In genomic region chr7:100276397-100276796, GRCm38 (mm10) we compare ENCODE assay signal across 11 mouse cellular contexts. TPM values are rescaled to one million over a fixed set of nuclear protein-coding genes. Genes with fewer than 3 reads are reported as not detected.
DNase-seq lines count a peak whose midpoint lies in the region; ATAC-seq and TF ChIP-seq lines count a peak whose summit lies in the region.
"Had no signal": no experiment of that assay in that cellular context is flagged by ENCODE, and none has a peak within 500 bp of the region (broad histone marks: within the 10 kb centered on the region; RNA-seq: fewer than 3 reads in every experiment).

No protein-coding gene starts in this region.

- H3K4me1 ChIP-seq in forebrain, embryonic 14.5 days (ENCODE audit: control insufficient read depth, insufficient read depth, low read length) = no peaks in the 10 kb centered on the region
- no peaks in the 10 kb centered on the region for H3K4me1 ChIP-seq in forebrain, embryonic 16.5 days (replicated peaks; ENCODE audit: control insufficient read depth, insufficient read depth, low read length)
- H3K4me1 ChIP-seq in liver, embryonic 14.5 days (replicated peaks; ENCODE audit: control insufficient read depth in 2 of 2, insufficient read depth in 2 of 2, low read length in 1 of 2) = no peaks in the 10 kb centered on the region
- no peaks in the 10 kb centered on the region for H3K4me1 ChIP-seq in liver, embryonic 11.5 days (replicated peaks; ENCODE audit: control insufficient read depth, insufficient read depth, low read length)
- H3K4me1 ChIP-seq in CH12.LX (ENCODE audit: control insufficient read depth in 1 of 2, insufficient read depth in 2 of 2) = no peaks in the 10 kb centered on the region
- H3K4me1 ChIP-seq: embryonic facial prominence, embryonic 12.5 days had no signal

- ATAC-seq in forebrain, embryonic 14.5 days = no peak
- no peak for ATAC-seq in forebrain, embryonic 16.5 days
- no peak for ATAC-seq in liver, embryonic 14.5 days (ENCODE audit: insufficient read depth)
- no peak for ATAC-seq in liver, embryonic 11.5 days (replicated peaks; ENCODE audit: low FRiP score)
- no peak for ATAC-seq in frontal cortex, adult (ENCODE audit: low TSS enrichment)

- H3K9me3 ChIP-seq in forebrain, embryonic 14.5 days (replicated peaks; ENCODE audit: control insufficient read depth, low read length) = no peaks in the 10 kb centered on the region
- no peaks in the 10 kb centered on the region for H3K9me3 ChIP-seq in forebrain, embryonic 16.5 days (ENCODE audit: control insufficient read depth, low read length)
- H3K9me3 ChIP-seq in liver, embryonic 14.5 days (ENCODE audit: control insufficient read depth, low read length) = no peaks in the 10 kb centered on the region
- no peaks in the 10 kb centered on the region for H3K9me3 ChIP-seq in liver, embryonic 11.5 days (ENCODE audit: control insufficient read depth, low read length)
- no peaks in the 10 kb centered on the region for H3K9me3 ChIP-seq in CH12.LX (replicated peaks; ENCODE audit: low read length)
- H3K9me3 ChIP-seq: embryonic facial prominence, embryonic 12.5 days had no signal

- dilution Hi-C loops in CH12.LX (cut with MboI; ENCODE audit: extremely low pct_ligation_motif_present, extremely low pct_unique_long_range_greater_than_20kb, low sequenced_read_pairs) = no loop called here

- H3K27me3 ChIP-seq in forebrain, embryonic 14.5 days (replicated peaks; ENCODE audit: control insufficient read depth, insufficient read depth, low read length) = no peaks in the 10 kb centered on the region
- no peaks in the 10 kb centered on the region for H3K27me3 ChIP-seq in forebrain, embryonic 16.5 days (replicated peaks; ENCODE audit: control insufficient read depth, insufficient read depth, low read length)
- H3K27me3 ChIP-seq in liver, embryonic 14.5 days (ENCODE audit: control insufficient read depth, insufficient read depth, low read length) = no peaks in the 10 kb centered on the region
- H3K27me3 ChIP-seq in liver, embryonic 11.5 days (replicated peaks; ENCODE audit: control insufficient read depth, insufficient read depth, low read length) = no peaks in the 10 kb centered on the region; the same call in 1 of the 2 replicates
- no peaks in the 10 kb centered on the region for H3K27me3 ChIP-seq in CH12.LX (replicated peaks)
- H3K27me3 ChIP-seq: embryonic facial prominence, embryonic 12.5 days had no signal

- no peak overlapping the region for H3K4me3 ChIP-seq in forebrain, embryonic 14.5 days (ENCODE audit: low read depth, low read length)
- no peak overlapping the region for H3K4me3 ChIP-seq in forebrain, embryonic 16.5 days (replicated peaks; ENCODE audit: low read length)
- H3K4me3 ChIP-seq in liver, embryonic 14.5 days (ENCODE audit: insufficient read depth in 1 of 2, low read depth in 2 of 2, low read length in 2 of 2) = no peak overlapping the region
- no peak overlapping the region for H3K4me3 ChIP-seq in liver, embryonic 11.5 days (ENCODE audit: low read depth, low read length)
- no peak overlapping the region for H3K4me3 ChIP-seq in CH12.LX (replicated peaks in 1 of 3; ENCODE audit: low read depth in 2 of 3, low read length in 2 of 3, poor library complexity in 1 of 3)
- H3K4me3 ChIP-seq: embryonic facial prominence, embryonic 12.5 days had no signal

- TF ChIP-seq EP300 in liver, embryonic 14.5 days (IDR thresholded peaks at IDR 0.05; ENCODE audit: low read depth) = no peak
- TF ChIP-seq EP300 in CH12.LX (IDR thresholded peaks at IDR 0.05; ENCODE audit: low read length) = no peak

- TF ChIP-seq CTCF in liver, embryonic 14.5 days (IDR thresholded peaks at IDR 0.05; ENCODE audit: low read depth) = peak; percentile 48; the same call in 1 of the 2 replicates
- peak; percentile 51 to 70 for TF ChIP-seq CTCF in CH12.LX (conservative IDR thresholded peaks at IDR 0.05 in 1 of 2, IDR thresholded peaks at IDR 0.05 in 1 of 2; ENCODE audit: low read depth in 2 of 2, low read length in 2 of 2)

- peak; percentile 36 for DNase-seq in forebrain, embryonic 14.5 days (ENCODE audit: low spot score)
- DNase-seq in liver, embryonic 14.5 days (ENCODE audit: low read depth in 3 of 3, low spot score in 3 of 3) = no peak
- no peak for DNase-seq in liver, embryonic 11.5 days (ENCODE audit: low spot score)
- peak; percentile 29 for DNase-seq in CH12.LX (ENCODE audit: extremely low read depth)
- DNase-seq in c-Kit-positive CD71-positive TER-119-negative erythroid progenitor cells, embryonic 14.5 days (ENCODE audit: low read depth) = peak; percentile 24
- DNase-seq in ovary, postnatal 10 days (ENCODE audit: low spot score) = no peak
- DNase-seq: kidney, postnatal 14 days; left cerebral cortex, postnatal 4 days had no signal

- H3K36me3 ChIP-seq in forebrain, embryonic 14.5 days (ENCODE audit: control insufficient read depth, insufficient read depth, low read length) = 0 out of 2 replicates have a peak, but pooled peaks cover 10% of the 10 kb centered on the region
- H3K36me3 ChIP-seq in forebrain, embryonic 16.5 days (ENCODE audit: control insufficient read depth, insufficient read depth) = peaks cover 2% of the 10 kb centered on the region; the same call in 1 of the 2 replicates
- H3K36me3 ChIP-seq in liver, embryonic 14.5 days (replicated peaks; ENCODE audit: control insufficient read depth, insufficient read depth, low read depth) = no peaks in the 10 kb centered on the region
- H3K36me3 ChIP-seq in liver, embryonic 11.5 days (ENCODE audit: control insufficient read depth, insufficient read depth, low read length) = no peaks in the 10 kb centered on the region; the same call in 1 of the 2 replicates
- H3K36me3 ChIP-seq in CH12.LX (replicated peaks in 1 of 2; ENCODE audit: control insufficient read depth in 1 of 2, insufficient read depth in 1 of 2, low read length in 1 of 2) = no peaks in the 10 kb centered on the region

- TF ChIP-seq RAD21 in CH12.LX (IDR thresholded peaks at IDR 0.05; ENCODE audit: low read depth, low read length) = no peak; the same call in none of the 2 replicates

- H3K4me2 ChIP-seq in forebrain, embryonic 14.5 days (ENCODE audit: low read length) = no peak overlapping the region
- no peak overlapping the region for H3K4me2 ChIP-seq in forebrain, embryonic 16.5 days (ENCODE audit: low read length)
- H3K4me2 ChIP-seq in liver, embryonic 14.5 days (ENCODE audit: low read depth) = no peak overlapping the region
- no peak overlapping the region for H3K4me2 ChIP-seq in liver, embryonic 11.5 days
- no peak overlapping the region for H3K4me2 ChIP-seq in CH12.LX (ENCODE audit: insufficient read depth, low read depth, poor library complexity, severe bottlenecking)
- H3K4me2 ChIP-seq: embryonic facial prominence, embryonic 12.5 days had no signal

- no peak for TF ChIP-seq POLR2A in CH12.LX (IDR thresholded peaks at IDR 0.05; ENCODE audit: low read depth, low read length)

- 51% methylated on average over 2 of the region's 2 CpGs for WGBS in forebrain, embryonic 14.5 days
- 47% methylated on average over 2 of the region's 2 CpGs for WGBS in forebrain, embryonic 16.5 days
- 29% methylated on average over 2 of the region's 2 CpGs for WGBS in liver, embryonic 14.5 days (ENCODE audit: insufficient replicate concordance)
- 44% methylated on average over 2 of the region's 2 CpGs for WGBS in liver, embryonic 11.5 days

- no peak overlapping the region for H3K27ac ChIP-seq in forebrain, embryonic 14.5 days (ENCODE audit: low read depth, low read length)
- no peak overlapping the region for H3K27ac ChIP-seq in forebrain, embryonic 16.5 days (ENCODE audit: low read length)
- no peak overlapping the region for H3K27ac ChIP-seq in liver, embryonic 14.5 days
- no peak overlapping the region for H3K27ac ChIP-seq in liver, embryonic 11.5 days (ENCODE audit: low read depth, low read length)
- no peak overlapping the region for H3K27ac ChIP-seq in CH12.LX (ENCODE audit: insufficient read depth, low read depth)
- H3K27ac ChIP-seq: embryonic facial prominence, embryonic 12.5 days had no signal

- no peak overlapping the region for H3K9ac ChIP-seq in forebrain, embryonic 14.5 days (ENCODE audit: low read length)
- H3K9ac ChIP-seq in forebrain, embryonic 16.5 days (replicated peaks; ENCODE audit: low read depth, low read length) = no peak overlapping the region
- H3K9ac ChIP-seq in liver, embryonic 14.5 days (replicated peaks) = no peak overlapping the region
- no peak overlapping the region for H3K9ac ChIP-seq in liver, embryonic 11.5 days (ENCODE audit: low read depth, low read length)
- H3K9ac ChIP-seq in CH12.LX (ENCODE audit: insufficient read depth, low read depth) = no peak overlapping the region
- H3K9ac ChIP-seq: embryonic facial prominence, embryonic 12.5 days had no signal

- no peaks in the 10 kb centered on the region for H3K79me2 ChIP-seq in CH12.LX (replicated peaks; ENCODE audit: control insufficient read depth, extremely low read depth, insufficient read depth, poor library complexity, severe bottlenecking)

- in situ Hi-C loops in CH12.LX (cut with MboI; ENCODE audit: low pct_ligation_motif_present, low pct_unique_long_range_greater_than_20kb, low sequenced_read_pairs) = no loop called here

TF ChIP-seq in CH12.LX, 34 proteins besides CTCF, POLR2A, EP300 and RAD21:
- no peak for TF ChIP-seq NRF1 (IDR thresholded peaks at IDR 0.05; ENCODE audit: low read depth, low read length)
- peak; percentile 99 for TF ChIP-seq ZNF384 (IDR thresholded peaks at IDR 0.05; ENCODE audit: low read depth, low read length)
- TF ChIP-seq SMC3 (IDR thresholded peaks at IDR 0.05; ENCODE audit: low read depth, low read length) = peak; percentile 40

RNA-seq across cellular contexts. Expression of gene P4ha3, which starts 8.9 kb away (rescaled TPM):
- polyA plus RNA-seq in forebrain, embryonic 14.5 days (2014; fragmentation: Nextera tagmentation; extraction: Ambion mirVana) = 1.5 and 2.8 TPM in 2 replicates
- polyA plus RNA-seq in forebrain, embryonic 16.5 days (2015; fragmentation: Nextera tagmentation; extraction: Ambion mirVana) = 1.9 and 2.9 TPM in 2 replicates
- polyA plus RNA-seq in liver, embryonic 14.5 days (2012; rRNA removed) = 1.5 and 1.9 TPM in 2 replicates
- polyA plus RNA-seq in liver, embryonic 14.5 days (2014; fragmentation: Nextera tagmentation; extraction: Ambion mirVana) = 0.83 and 0.99 TPM in 2 replicates
- polyA plus RNA-seq in liver, embryonic 11.5 days (2014; fragmentation: Nextera tagmentation; extraction: Ambion mirVana) = 5.9 and 7.1 TPM in 2 replicates
- total RNA-seq in CH12.LX (2012; rRNA removed) (not detected in 2 replicates), CH12.LX (2014; rRNA removed) (not detected in 2 replicates)
- polyA plus RNA-seq in CH12.LX (2012; ENCODE audit: insufficient read length, low read depth) = not detected in 2 replicates

RNA-seq across cellular contexts. Expression of gene Pgm2l1, which starts 49.2 kb away (rescaled TPM):
- polyA plus RNA-seq in forebrain, embryonic 14.5 days (2014; fragmentation: Nextera tagmentation; extraction: Ambion mirVana) = 9.2 and 13.2 TPM in 2 replicates
- 14.1 and 16.6 TPM in 2 replicates for polyA plus RNA-seq in forebrain, embryonic 16.5 days (2015; fragmentation: Nextera tagmentation; extraction: Ambion mirVana)
- polyA plus RNA-seq in liver, embryonic 14.5 days (2012; rRNA removed) = 1.6 and 2.4 TPM in 2 replicates
- polyA plus RNA-seq in liver, embryonic 14.5 days (2014; fragmentation: Nextera tagmentation; extraction: Ambion mirVana) = 1.3 TPM in 2 replicates
- 2.6 and 3.0 TPM in 2 replicates for polyA plus RNA-seq in liver, embryonic 11.5 days (2014; fragmentation: Nextera tagmentation; extraction: Ambion mirVana)
- total RNA-seq in CH12.LX (2012; rRNA removed) (1.2 and 1.3 TPM in 2 replicates), CH12.LX (2014; rRNA removed) (3.9 and 4.1 TPM in 2 replicates)
- 3.4 and 3.5 TPM in 2 replicates for polyA plus RNA-seq in CH12.LX (2012; ENCODE audit: insufficient read length, low read depth)

Comparison
In these comparisons a context has a peak if more than half of its experiments do, and no peak if none do; other contexts are left out.
1. DNase-seq: peak in forebrain, embryonic 14.5 days (single experiment), CH12.LX (single experiment) and c-Kit-positive CD71-positive TER-119-negative erythroid progenitor cells, embryonic 14.5 days (single experiment); none in liver, embryonic 14.5 days (0 of 3), liver, embryonic 11.5 days (single experiment) and ovary, postnatal 10 days (single experiment).